Mouse (Mus musculus): ENCODE data around the gene Pdpk1.
"Not testable (repeated sequence)": the region's sequence is repeated elsewhere in the genome, so short reads cannot be mapped to it uniquely, and the experiment has no call there.

Gene Pdpk1

DNA sequence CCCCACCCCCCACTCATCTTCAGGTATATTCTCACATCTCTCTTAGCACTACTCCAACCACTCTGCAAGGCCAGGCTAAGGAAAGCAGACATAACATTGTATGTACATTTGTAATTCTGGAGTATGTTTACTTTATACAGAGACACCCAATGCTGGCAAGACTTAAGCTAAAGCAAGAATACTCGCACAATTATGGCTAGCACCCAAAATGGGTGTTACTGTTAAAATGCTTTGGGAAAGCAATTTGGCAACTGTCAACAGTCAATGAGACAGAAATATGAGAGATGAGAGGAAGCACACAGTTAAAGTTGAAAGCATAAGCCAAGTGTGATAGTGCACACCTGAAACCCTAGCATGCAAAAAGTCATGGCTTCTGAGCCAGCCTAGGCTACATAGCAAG lies 39.5 kb downstream of the Pdpk1 start:
- DNase-seq, result peak; percentile 12

DNA sequence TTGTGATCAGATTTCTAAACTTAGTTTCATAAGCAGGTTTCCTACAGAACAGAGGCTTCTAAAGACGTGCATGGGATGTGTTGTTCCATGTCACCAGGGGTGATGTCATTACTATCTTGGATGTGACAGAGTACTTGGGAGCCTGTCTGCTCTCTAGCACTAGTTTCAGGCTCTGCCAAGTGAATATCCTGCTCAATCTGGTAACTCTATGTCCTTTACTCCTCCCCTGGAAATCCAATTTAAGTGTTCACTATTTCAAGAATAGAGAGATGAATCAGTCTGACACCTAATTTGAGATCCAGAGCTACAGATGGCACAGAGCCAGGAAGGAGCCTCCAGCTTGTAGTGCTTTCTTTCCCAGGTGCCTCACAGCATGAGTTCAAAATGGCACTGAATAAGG lies 41.8 kb downstream of the Pdpk1 start:
- no peak for DNase-seq

DNA sequence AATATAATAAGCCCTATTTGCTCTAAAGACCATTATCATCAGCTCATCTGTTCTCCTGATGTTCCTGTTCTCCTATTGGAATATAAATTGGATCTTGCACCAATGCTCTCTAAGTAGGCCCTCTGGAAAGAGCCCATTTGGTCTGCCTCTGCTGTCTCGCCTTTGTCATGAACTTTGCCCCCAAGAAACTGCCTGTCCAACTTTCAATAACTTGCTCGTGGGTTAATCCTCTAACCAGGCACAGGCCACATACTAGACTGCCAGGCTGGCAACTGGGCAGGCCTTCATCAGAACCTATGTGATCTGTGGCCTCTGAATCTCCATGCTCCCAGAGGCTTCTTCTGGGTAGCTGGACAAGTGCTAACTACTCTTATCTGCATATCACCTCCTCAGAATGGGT lies 45.6 kb downstream of the Pdpk1 start:
- no peak for DNase-seq

DNA sequence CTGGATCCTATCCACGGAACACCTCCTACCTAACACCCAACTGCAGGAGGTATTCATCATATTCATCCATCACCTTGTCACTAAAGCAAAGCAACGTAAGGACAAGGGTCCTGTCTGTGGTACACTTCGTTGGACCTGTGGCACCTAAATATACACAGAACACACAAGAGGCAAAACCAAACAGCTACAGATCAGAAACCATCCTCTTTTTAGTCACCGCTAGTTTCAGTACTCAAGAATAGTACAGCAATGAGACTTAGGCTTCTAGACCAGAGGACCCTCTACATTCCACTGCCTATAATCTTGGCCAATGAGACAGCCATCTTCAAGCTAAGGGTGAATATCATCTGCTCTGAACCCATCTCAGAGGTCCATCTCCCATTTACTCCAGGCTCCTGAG lies 52.4 kb downstream of the Pdpk1 start:
- no peak for DNase-seq

DNA sequence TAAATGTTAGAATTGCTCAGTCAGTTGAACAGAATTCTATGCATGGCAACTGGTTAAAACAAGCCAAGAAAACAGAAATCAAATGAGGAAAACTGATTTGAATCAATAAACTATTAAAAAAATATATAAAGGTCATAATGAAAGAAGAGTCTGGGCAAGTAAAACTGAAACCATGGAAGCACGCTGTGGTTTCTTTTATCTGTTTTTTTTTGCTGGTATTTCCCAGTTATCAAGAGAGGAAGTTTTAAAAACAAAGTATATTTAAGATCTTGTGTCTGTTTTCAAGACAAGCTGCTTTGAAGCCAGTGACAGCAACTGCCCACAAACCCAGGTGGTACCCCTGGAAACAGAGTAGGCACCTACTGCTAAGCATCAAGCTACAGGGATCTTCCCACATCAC lies 60.1 kb downstream of the Pdpk1 start:
- no peak for DNase-seq

DNA sequence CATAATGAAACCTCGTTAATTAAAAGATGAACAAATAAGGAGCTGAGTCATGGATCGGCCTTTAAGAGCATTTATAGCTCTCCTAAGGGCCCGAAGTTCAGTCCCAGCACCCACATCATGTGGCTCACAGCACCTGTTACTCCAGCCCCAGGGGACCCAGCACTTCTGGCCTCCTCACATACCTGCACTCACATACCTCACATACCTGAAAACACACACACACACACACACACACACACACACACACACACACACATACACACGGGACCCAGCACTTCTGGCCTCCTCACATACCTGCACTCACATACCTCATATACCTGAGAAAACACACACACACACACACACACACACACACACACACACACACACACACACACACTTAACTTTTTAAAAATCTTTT lies 64.3 kb downstream of the Pdpk1 start:
- not testable (repeated sequence) for DNase-seq

DNA sequence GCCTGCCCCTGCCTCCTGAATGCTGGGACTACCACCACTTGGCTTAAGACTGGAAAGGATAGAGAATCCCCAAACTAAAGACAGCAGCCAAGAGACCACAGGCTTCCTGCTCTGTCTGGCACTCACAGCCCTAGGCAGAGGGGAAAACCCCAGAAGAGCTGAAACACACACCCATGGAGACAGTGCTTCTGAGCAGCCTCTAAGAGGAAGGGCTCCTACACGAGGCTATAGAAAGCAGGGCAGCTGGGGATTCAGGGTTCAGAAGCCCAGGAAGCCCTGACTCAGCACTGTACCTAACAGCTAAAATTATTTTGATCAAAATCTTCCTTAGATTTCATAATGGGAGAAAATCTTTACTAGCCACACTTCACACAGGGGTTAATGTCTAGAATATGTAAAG lies 66.1 kb downstream of the Pdpk1 start:
- no peak for DNase-seq

DNA sequence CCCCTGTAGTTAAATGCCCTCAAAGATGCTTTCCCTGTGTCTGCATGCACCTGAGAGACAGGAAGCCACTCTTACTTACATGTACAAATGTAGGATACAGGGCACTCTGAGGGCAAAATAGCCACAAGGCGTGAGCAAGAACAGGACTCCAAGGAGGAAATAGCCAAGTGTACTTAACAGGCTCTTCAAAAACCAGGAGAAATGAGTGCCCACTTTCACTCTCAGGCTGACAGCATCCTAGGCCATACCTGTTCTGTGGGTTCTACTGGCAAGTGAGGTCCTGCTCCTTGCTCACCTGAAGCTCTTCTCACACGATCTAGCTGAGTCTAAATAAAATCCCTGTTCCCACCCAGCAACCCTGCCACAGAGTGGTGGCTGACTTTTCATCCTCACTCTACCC lies 73.6 kb downstream of the Pdpk1 start:
- peak; percentile 77 for DNase-seq

DNA sequence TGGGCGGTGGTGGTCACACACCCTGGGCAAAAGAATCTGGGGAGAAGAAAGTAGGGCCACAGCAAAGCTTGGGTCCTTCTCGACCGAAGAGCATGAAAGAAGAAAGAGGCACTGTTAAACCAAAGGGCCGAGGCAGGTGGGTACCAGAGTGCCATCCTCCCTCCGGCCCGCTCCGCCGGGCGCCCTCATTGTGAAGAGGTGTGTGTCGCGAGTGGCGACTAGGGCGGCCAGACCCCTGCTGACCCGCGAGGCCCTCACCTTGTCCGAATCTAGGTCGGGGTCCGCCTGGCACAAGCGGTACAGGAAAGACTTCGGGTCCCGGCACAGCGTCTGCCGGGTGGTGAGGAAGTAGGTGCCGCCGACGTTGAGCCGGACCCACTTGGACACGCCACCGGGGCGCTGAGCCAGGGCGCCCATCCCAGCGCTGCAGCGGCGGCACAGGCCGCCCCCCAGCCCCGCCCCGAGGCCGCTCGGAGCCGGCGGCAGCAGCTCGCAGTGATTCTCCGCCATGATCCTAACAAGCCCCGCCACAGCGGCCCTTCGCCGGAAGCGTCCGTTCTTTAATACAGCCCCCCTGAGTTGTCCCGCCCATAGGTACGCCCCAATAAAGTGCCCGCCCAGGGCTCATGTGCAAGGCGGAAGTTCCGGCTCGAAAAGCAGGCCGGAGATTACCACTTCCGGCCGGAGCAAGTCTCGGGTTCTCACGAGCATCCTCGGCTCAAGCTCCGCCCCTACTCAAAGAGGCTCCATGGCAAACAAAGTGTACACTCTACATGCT lies 77.6 kb downstream of the Pdpk1 start, which contains the start of gene Kctd5:
TSS of gene Kctd5 (minus strand) at position 567 of the 778 bp plus-strand sequence.
- peak; percentile 96 for DNase-seq

DNA sequence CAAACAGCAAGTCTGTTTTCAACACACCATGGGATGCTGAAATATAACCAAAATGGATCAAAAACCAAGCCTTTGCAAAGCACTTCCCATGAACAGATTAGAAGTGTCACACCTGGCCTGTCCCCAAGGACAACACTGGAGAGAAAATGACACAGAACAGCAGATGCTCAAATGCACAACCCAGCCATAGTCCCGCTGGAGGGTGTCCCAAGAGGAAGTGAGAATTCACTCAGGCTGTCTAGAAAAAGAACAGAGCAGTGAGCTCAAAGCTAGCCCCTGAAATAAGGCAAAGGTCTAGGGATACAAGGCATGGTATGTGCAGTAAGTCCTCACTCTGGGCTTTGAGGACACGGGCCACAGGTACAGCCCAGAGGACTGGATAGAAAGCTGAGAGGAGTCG lies 81.2 kb downstream of the Pdpk1 start:
- no peak for DNase-seq

DNA sequence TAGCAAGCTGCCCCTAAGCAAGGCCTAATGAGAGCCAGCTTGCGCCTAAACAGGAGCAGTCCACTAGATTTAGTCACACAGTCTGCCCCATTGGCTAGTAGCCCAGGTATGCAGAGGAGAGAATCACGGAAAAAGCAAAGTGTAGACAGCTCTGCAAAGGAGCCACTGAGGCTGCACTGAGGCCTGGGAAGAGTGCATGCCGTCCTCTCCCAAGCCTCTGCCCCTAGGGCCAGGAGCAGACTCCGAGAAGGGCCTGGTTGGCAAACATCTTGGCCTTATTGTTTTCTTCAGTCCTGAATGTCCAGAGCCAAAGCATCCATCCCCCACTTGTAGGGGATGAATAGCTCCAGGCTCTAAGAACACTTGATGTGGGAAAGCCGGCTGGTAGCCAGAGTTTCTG lies 82.5 kb downstream of the Pdpk1 start:
- peak; percentile 28 for DNase-seq

DNA sequence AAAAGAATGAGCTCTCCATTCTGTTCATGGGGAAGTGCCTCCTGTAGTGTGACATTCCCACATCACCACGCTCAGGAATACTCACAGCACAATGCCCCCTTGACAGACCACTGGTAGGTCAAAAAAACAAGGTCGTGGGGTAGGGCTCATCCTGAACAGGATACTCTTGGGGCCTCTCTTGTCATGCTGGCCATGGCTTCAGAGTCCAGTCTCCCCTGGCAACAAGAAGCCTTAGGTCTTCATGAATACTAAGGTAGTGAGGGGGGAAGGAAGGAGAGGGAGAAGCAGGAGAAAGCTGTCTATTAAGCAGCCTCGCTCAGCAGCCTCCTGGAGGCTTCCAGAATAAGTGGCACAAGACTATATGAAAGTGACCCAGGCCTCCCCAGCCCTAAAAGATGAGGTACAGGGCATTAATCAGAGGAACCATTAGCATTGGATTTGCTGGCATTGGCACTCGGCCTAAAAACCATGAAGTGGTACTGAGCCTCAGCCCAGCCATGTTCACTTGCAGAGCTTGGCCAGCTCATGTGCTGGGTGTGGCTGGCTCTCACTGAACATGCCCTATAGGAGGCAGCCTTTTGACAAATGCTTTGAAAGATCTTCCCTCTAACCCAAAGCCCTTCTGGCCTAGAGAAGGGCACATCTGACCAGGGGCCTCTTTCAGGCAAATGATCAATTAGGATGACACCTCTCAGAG lies 88.1 kb downstream of the Pdpk1 start:
- DNase-seq, result no peak

DNA sequence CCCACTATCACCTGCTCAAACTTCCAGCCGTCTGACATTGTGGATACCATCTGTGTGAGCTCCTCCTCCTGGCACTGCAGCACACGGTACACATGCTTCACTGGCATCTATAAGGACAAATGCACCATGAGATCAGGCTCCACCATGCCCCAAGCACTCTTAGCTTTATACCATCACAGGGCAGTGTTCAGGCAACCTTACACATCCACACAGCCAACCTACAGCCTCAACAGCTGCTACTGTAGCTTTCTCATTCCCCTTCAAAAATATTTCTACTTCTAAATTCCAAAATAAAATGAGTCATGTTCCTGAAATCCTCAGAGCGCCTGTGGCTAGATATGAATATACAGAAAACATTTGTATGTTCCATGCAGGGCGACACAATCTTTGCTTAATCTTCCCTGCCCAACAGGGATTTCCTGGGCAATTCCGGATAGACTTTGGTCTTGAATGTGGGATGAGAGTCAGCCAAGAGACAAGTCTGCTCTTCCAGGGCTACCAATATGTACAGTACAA lies 92.9 kb downstream of the Pdpk1 start:
- no peak for DNase-seq

DNA sequence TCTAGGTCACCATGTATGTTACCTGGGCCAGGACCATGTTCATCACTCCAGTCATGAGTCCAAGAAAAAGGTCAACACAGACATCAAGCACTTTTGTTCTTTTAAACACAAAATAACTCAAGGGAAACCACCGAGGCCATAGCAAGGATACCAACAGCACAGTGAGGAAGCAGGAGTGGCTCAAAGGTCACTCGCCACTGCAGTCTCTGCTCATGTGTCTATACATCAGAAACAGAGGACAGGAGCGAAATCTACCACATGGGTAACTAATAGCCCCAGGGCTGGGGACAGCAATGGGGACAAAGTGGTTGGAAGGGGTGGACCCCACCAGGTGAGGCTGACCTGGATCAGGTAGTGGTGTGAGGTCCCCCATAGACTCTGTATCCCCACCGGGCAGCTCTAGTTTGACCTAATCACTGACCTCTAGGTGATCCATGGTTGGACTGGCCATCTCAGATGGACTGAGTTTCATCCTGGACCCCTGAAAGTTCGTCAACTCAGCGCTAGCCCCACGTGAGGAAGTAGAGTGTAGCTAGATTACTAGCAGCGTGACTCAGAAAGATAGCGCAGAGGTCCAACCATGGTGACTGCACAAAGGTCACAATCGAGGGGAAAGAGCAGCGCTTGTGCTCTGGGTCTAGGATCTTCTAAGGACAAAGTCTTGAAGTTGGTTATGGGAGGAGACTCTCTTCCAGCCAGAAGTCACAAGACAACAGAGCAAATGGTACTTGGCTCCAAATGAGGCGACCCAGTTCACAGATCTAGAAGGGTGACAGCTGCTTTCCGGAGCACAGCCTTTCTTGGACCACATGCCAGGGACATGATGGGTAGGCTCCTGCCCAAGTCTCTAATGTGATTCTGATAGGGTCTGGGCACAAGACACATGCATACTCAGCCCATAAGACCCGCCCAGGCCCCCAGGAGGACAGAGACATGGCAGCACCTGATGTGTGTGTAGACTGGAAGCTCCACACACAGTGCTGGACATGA lies 93.8 kb downstream of the Pdpk1 start:
- DNase-seq, result peak; percentile 33

DNA sequence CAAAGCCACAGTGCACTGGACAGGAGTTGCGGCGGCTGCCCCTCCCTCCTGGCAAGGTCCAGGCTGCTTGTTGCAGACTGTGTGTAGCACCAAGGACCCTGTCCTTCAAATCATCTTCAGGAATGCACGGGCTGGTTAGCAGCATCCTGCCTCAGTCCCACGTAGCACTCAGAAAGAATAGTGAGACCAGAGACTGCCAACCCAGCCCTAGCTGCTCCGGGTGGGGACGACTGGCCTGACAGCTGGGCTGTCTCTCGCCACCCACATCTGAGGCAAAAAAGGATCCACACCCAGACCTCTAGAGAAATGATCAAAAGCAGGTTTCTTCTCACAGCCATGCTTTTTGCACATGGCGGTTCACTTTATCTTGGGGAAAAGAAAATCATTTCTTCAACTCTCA lies 101.7 kb downstream of the Pdpk1 start:
- no peak for DNase-seq

DNA sequence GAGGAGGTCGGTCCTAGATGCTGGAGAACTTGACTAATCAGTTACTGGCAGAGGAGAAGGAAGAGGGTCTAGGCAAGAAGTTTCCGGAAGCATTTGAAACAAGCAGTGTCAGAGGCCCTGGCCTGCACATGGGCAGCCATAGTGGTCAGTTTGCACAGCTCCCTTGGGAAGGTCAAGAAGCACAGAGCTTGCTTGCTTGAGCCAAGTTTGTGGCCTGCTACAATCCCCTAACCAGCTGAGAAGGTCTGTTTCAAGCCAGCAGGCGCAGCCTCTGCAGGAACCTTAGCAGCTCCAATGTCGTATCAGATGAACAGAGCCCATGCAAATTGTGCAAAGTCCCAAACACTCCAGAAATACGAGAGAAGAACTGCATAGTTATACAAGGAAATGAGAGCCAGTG lies 102.7 kb downstream of the Pdpk1 start:
- DNase-seq, result no peak

DNA sequence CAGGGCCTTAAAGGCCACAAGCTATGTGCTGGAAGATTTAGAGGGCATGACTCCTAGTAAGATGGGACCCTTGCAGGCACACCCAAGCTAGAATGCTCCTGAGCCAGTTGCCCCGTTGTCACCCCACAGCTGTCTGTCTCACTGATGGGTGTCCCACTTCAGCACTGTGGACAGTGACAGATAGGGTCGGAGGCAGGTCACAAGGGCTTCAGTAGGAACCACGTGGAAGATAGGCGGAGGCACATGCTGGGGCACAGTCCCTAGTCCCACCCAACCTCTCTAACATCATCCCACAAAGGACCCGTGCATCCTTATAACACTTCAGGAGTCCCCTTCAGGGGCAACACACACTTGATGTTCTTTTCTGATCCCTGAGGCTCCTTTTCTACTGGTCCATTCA lies 104.7 kb downstream of the Pdpk1 start:
- no peak for DNase-seq

DNA sequence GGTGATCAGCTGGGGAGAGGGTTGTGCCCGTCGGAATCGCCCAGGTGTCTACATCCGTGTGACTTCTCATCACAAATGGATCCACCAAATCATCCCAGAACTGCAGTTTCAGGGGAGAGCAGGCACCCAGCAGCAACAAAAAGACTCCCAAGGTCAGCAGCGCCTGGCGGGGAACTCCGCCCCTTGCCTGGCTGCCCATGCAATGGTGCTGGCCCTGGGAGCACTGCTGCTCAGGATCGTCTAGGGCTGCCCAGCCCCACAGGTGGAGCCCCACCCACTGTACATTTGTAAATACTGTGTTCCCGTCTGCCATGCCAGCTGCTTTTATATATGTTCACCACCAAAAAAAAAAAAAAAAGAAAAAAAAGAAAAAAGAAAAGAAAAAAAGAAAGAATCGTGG lies 105.1 kb downstream of the Pdpk1 start:
- DNase-seq, result no peak

DNA sequence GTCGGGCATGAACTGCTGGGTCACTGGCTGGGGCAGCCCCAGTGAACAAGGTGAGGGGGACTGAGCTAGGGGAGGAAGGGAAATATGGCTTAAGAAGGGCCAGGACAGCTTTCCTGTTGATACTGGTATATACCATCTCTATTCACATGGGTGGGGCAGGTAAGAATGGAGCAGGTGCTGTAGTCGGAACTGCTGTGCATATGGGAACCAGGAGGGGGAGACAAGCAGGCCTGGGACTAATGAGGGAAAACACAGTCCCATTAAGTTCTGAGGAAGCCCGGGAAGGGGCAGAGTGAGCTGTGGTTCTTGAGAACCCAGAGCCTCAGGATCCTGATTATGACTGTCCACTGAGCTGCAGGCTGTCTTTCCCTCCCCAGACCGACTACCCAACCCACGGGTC lies 106.2 kb downstream of the Pdpk1 start:
- DNase-seq, result no peak

DNA sequence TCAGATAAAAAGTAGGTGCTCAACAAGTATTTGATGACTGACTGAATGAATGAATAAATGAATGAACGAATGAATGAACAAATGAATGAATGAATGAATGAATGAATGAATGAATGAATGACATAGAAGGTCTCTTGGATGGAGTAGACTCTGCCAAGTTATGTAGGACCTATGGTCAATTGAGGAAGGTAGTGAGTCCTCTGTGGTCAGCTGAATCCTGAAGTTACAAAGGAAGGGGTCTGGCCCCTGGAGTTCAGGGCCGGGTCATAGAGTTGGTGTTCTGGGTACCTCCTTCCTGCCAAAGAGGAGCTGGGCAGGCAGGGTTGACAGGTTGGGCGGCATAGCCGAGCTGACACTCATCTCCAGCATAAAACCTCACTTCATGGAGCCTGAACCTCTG lies 112.9 kb downstream of the Pdpk1 start, which contains the start of gene Prss27:
TSS of gene Prss27 (plus strand) at position 301 of the 400 bp plus-strand sequence.
- DNase-seq, result no peak

DNA sequence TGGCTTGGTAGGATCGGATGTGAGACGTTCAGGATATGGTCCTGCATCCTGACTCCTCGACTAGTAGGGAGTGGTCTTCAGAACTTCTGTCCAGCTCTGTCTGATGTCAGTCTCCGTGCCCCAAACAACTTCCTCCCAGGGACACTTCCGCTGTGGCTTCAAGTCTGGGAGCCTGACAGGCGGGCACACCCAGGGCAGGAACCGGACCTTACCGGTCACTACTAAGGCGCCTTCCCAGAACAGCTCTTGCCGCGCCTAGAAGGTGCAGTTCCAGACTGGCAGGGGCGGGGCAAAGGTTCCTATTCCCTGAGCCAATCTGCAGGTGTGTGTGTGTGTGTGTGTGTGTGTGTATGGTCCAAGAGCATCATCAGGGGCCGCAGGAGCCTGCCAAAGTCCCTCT lies 113.4 kb downstream of the Pdpk1 start:
- peak; percentile 26 for DNase-seq

DNA sequence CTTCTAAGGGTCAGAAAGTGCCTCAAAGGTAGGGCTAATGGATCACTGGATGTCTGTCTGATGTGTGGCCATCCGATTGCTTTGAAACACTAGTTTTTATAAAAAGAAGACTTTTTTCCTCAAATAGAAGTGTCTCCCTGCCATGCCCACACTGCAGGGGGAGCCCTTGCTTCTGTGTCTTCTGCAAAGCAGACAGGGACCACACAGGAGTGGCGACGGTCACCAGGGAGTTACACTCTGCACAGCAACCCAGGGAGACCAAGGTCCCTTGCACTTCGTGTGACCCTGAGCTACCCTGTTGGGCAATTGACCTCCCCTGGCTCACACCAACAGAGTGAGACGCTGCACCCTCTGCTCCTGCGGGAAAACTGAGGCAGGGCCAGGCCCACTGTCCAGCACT lies 113.8 kb downstream of the Pdpk1 start:
- no peak for DNase-seq

DNA sequence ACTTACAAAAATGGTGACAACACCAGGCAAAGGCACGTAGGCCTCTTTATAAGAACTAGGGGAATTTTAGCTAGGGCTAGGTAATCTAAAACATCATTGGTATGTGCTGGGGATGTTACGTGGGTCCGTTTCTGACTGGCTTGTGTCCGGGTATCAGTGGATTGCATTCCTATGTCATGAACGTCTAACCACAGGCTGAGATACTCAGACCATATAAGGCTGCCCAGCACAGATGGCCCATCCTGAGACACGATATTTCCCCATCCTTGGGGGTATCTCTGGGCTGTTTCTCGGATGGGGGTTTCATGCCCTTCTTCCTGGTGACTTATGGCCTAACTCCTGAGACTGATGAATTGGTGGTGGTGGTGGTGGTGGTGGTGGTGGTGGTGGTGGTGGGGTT lies 115.6 kb downstream of the Pdpk1 start:
- no peak for DNase-seq
